Mouse (Mus musculus) liver, embryonic 16.5 days (tissue): ENCODE data around the gene Atxn1. TPM values are rescaled to one million over a fixed set of nuclear protein-coding genes. Genes with fewer than 3 reads are reported as not detected.

Experiments
- ATAC-seq: fragments of 200-750 bp; cut with Nextera tagmentation; 2 replicates; pipeline ENCODE4 v1.8.0; 2017; ENCODE audit warnings: low read depth, mild to moderate bottlenecking, moderate number of reproducible peaks, moderate library complexity
- H3K27ac ChIP-seq: fragments of 300-500 bp; sonication (generic); 2 replicates; pipeline ENCODE4 v1.5.1; 2014; ENCODE audit warnings: mild to moderate bottlenecking, low read length
- H3K27me3 ChIP-seq: fragments of 300-500 bp; sonication (generic); 2 replicates; pipeline ENCODE4 v1.6.1; 2014; ENCODE audit warnings: low read depth, low read length, mixed read lengths; ENCODE audit not compliant: control insufficient read depth, insufficient read depth
- H3K36me3 ChIP-seq: fragments of 300-500 bp; sonication (generic); 2 replicates; pipeline ENCODE4 v1.6.1; 2014; ENCODE audit warnings: mild to moderate bottlenecking; ENCODE audit not compliant: control insufficient read depth, insufficient read depth
- H3K4me1 ChIP-seq: fragments of 300-500 bp; sonication (generic); 2 replicates; pipeline ENCODE4 v1.6.1; 2014; ENCODE audit warnings: low read depth, low read length, mixed read lengths; ENCODE audit not compliant: control insufficient read depth
- H3K4me2 ChIP-seq: fragments of 300-500 bp; sonication (generic); 2 replicates; pipeline ENCODE4 v1.6.1; 2014; ENCODE audit warnings: low read depth, low read length, mixed read lengths
- H3K4me3 ChIP-seq: fragments of 300-500 bp; sonication (generic); 2 replicates; pipeline ENCODE4 v1.5.1; 2014; ENCODE audit warnings: low read depth, mild to moderate bottlenecking, low read length
- H3K9ac ChIP-seq: fragments of 300-500 bp; sonication (generic); 2 replicates; pipeline ENCODE4 v1.6.1; 2014; ENCODE audit warnings: low read depth, low read length
- H3K9me3 ChIP-seq: fragments of 300-500 bp; sonication (generic); replicated peaks from 2 replicates; pipeline ENCODE4 v1.6.1; 2016; ENCODE audit warnings: low read length; ENCODE audit not compliant: control insufficient read depth
- WGBS: fragments of 180-500 bp; shearing (Covaris S2); extraction: QIAGEN DNeasy Blood & Tissue Kit; methylation state at CpG from one replicate; pipeline ENCODE4 v1.1.7; 2014; ENCODE audit not compliant: insufficient replicate concordance; 5-methylcytosine and 5-hydroxymethylcytosine counted together
- polyA plus RNA-seq: library from polyadenylated mRNA; unstranded; fragments of >200 nt; fragmentation: Nextera tagmentation; extraction: Ambion mirVana; gene quantifications from 2 replicates; pipeline ENCODE4 v1.2.1, GENCODE M21; 2015

Gene Atxn1
- polyA plus RNA-seq, 1 experiment from 2014 or later = 3.2 TPM

DNA sequence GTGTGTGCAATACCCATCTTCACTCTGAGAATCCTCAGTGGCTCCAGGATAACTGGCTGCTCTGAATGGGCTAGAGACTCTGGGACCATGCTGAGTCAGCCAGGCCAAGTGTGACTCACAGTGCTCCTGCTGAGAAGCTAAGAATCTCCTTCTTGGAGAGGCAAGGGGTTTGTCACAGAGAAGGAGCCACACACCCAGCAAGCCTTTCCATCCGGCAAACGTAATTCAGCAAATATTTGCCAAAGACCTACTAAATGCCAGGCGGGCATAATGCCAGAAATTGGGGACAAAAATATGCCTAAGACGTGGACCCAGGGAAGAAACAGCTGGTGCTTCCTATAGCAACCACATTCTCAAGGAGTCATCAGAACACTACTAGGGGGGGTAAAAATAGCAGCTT is 137.2 kb downstream of the Atxn1 start:
- no peaks in the 10 kb centered on the region for H3K36me3 ChIP-seq
- H3K4me2 ChIP-seq = no peak overlapping the region
- no peak overlapping the region for H3K27ac ChIP-seq
- no peak overlapping the region for H3K4me3 ChIP-seq
- no peaks in the 10 kb centered on the region for H3K27me3 ChIP-seq
- 74% methylated on average over 4 of the region's 4 CpGs for WGBS
- H3K9ac ChIP-seq = no peak overlapping the region
- H3K4me1 ChIP-seq = no peaks in the 10 kb centered on the region; the same call in 1 of the 2 replicates
- no peak for ATAC-seq
- H3K9me3 ChIP-seq = no peaks in the 10 kb centered on the region

DNA sequence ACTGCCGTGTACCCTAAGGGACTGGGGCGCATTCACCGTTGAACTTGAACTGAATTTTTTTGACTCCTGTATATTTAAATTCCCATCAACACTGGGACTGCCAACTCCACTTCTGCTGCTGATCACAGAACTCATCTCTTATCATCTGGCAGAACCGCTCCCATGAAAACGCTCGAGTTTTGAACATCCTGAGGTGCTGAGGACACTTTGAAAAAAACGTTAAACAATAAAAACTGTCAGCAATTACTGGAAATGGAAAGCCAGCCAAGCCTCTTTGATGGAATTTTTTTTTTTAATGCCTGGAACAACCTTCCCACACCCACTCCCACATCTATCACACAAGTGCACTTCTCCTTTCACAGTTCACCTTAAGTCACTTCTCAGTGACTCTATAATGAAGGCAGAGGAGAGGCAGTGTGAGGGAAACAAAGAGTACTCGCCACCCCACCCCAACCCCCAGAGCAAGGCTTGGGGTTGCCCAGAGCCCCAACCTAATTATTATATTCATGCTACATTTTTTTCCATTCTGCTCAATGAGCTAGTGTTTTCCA is 137.7 kb downstream of the Atxn1 start:
- H3K4me2 ChIP-seq = no peak overlapping the region
- ATAC-seq = no peak
- 78% methylated on average over 8 of the region's 8 CpGs for WGBS

DNA sequence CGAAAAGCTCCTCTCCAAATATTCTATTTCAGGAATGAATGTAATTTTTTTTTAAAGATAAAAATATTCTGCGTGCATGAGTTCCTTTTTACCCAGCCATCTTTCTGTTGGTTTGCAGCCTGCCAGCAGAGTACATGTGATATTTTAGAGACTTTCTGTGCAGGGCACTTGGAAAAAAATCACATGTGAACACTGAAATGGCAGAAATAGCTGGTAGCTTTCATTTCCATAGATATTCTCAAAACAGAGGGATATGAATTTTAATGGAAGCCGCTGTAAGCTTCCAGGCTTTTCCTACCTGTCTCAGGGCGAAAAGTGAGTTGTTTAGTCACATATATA is 142.3 kb downstream of the Atxn1 start:
- Histone ChIP-seq H3K4me2 (no peak overlapping the region), H3K36me3 (no peaks in the 10 kb centered on the region; the same call in 1 of the 2 replicates), H3K27ac (no peak overlapping the region), H3K9me3 (no peaks in the 10 kb centered on the region), H3K4me3 (no peak overlapping the region), H3K9ac (no peak overlapping the region), H3K4me1 (no peaks in the 10 kb centered on the region; the same call in 1 of the 2 replicates), H3K27me3 (no peaks in the 10 kb centered on the region)
- WGBS = 70% methylated on average over 4 of the region's 4 CpGs
- no peak for ATAC-seq

More for the DNA sequence above, 137.7 kb downstream of the Atxn1 start:
- H3K4me1 ChIP-seq = no peaks in the 10 kb centered on the region; the same call in 1 of the 2 replicates
- no peaks in the 10 kb centered on the region; the same call in 1 of the 2 replicates for H3K36me3 ChIP-seq
- H3K9me3 ChIP-seq = no peaks in the 10 kb centered on the region
- H3K9ac ChIP-seq = no peak overlapping the region
- H3K27me3 ChIP-seq = no peaks in the 10 kb centered on the region
- H3K4me3 ChIP-seq = no peak overlapping the region
- H3K27ac ChIP-seq = no peak overlapping the region

DNA sequence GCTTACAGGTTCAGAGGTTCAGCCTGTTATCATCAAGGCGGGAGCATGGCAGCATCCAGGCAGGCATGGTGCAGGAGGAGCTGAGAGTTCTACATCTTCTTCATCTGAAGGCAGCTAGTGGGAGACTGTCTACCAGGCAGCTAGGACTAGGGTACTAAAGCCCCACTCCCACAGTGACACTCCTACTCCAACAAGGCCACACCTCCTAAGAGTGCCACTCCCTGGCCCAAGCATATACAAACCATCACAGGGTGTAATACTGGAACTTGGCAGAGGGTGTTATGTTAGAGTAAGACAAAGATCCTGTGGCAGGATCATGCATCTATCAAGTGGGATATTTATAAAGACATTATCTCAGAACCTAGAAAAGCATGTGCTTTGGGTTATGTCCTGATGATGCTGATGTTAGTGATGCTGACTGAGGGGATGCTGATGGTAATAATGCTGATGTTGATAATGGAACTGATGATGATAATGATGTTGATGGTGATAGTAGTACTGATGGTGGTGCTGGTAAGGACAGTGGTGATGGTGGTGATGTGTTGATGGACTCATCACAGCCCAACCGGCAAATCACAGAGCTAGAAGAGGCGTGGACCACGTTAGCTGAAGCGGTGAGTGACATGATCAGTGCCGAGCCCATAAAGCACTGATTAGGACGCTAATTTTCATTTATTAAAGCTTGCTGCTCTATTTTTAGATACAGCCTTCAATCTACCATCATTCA is 142.9 kb downstream of the Atxn1 start:
- H3K27me3 ChIP-seq = no peaks in the 10 kb centered on the region
- no peak overlapping the region for H3K27ac ChIP-seq
- H3K36me3 ChIP-seq = no peaks in the 10 kb centered on the region; the same call in 1 of the 2 replicates
- WGBS = 81% methylated on average over 7 of the region's 7 CpGs
- H3K4me3 ChIP-seq = no peak overlapping the region
- no peak for ATAC-seq
- H3K4me1 ChIP-seq = no peaks in the 10 kb centered on the region; the same call in 1 of the 2 replicates
- no peak overlapping the region for H3K4me2 ChIP-seq
- H3K9ac ChIP-seq = no peak overlapping the region
- H3K9me3 ChIP-seq = no peaks in the 10 kb centered on the region

DNA sequence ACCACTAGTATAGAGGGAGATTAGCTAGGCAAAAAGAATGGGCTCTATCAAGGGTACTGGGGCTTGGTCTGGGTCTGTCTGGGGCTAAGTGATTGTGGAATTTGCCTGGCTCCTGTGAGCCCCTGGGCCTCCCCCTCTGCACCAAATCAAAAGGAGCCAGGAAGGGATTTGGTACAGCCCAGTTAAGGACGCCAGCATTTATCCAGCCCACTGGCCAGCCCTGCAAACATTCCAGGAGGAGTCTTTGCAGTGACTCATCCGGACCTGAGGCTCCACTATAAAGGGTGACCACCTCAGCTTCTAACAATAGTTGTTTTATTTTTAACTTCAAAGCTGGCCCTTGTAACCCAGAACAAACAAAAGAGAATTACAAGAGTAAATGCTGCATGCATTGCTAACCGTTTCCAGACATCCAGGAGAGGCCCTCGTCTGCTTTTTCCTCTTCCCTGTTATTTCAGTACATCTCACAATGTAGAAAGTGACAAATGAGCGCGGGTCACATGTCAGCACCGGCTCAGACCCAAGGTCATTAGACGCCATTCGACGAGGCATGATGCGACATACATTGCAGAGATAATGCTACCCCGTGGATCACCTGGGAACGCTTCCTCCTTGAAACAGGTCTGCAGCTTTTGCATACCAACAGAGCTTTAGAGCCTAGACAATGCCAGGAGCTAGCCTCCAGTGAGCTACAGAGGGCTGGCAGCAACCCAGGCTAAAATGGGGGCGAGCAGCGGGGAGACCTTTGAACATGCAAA is 144.2 kb downstream of the Atxn1 start:
- H3K4me1 ChIP-seq = no peaks in the 10 kb centered on the region; the same call in 1 of the 2 replicates
- H3K4me2 ChIP-seq = no peak overlapping the region
- no peak for ATAC-seq
- H3K9me3 ChIP-seq = no peaks in the 10 kb centered on the region
- H3K27me3 ChIP-seq = no peaks in the 10 kb centered on the region
- no peak overlapping the region for H3K4me3 ChIP-seq
- no peak overlapping the region for H3K27ac ChIP-seq
- 66% methylated on average over 15 of the region's 15 CpGs for whole genome bisulfite sequencing
- H3K36me3 ChIP-seq = no peaks in the 10 kb centered on the region; the same call in 1 of the 2 replicates
- H3K9ac ChIP-seq = no peak overlapping the region

DNA sequence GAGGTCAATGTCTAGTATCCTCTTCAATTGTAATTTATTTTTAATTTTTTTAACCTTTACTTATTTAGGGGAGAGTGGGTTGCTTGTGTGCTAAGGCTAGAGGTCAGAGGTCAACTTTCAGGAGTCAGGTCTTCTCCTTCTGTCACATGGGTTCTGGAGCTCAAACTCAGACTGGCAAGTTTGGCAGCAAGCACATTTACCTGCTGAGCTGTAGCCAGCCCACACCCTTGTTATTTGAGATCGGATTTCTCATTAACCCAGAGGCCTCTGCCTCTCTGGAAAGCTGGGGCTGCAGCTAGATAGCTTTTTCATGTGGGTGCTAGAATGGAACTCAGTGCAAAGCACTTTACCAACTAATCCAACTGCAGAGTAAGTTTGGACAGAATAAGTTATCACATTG is 148.1 kb downstream of the Atxn1 start:
- WGBS = 60% methylated on average over 1 of the region's 1 CpGs
- no peak overlapping the region for H3K27ac ChIP-seq
- ATAC-seq = peak; percentile 53; the same call in 1 of the 2 replicates

DNA sequence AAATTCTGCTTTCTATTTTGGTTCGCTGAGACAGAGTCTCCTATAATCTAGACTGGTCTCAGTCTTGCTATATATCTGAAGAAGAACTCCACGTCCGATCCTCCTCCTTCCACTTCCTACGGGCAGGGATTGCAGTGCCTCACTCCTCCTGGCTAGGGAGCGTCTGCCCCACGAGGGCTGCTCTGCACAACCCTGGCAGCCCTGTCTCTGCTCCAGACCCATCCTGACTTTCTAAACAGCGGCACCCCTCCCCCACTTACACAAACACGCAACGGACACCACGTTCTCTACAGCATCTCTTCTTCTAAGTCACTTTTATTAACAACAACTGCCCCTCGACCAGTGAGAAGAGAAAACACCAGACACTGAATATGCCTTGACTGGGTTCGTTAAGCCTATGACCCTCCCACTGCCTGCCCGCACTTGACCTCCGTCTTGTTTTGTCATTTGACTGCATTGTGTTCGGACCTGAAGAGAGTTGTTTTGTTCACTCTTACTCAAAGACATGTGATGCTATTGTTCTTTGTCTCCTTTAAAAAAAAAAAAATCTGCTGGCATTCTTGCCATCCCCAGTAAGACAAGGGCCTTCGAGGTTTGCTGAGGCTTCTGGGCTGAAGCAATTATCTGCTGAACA is 154.9 kb downstream of the Atxn1 start:
- Histone ChIP-seq H3K27me3 (no peaks in the 10 kb centered on the region), H3K4me2 (no peak overlapping the region), H3K4me3 (no peak overlapping the region), H3K9me3 (no peaks in the 10 kb centered on the region), H3K9ac (no peak overlapping the region), H3K4me1 (no peaks in the 10 kb centered on the region; the same call in 1 of the 2 replicates), H3K36me3 (no peaks in the 10 kb centered on the region), H3K27ac (no peak overlapping the region)
- ATAC-seq = no peak; the same call in 1 of the 2 replicates
- whole genome bisulfite sequencing = 63% methylated on average over 16 of the region's 16 CpGs

More for the DNA sequence above, 148.1 kb downstream of the Atxn1 start:
- H3K27me3 ChIP-seq = no peaks in the 10 kb centered on the region
- no peaks in the 10 kb centered on the region for H3K9me3 ChIP-seq
- H3K36me3 ChIP-seq = no peaks in the 10 kb centered on the region
- no peak overlapping the region for H3K4me2 ChIP-seq
- H3K4me1 ChIP-seq = no peaks in the 10 kb centered on the region
- H3K4me3 ChIP-seq = no peak overlapping the region
- H3K9ac ChIP-seq = no peak overlapping the region

DNA sequence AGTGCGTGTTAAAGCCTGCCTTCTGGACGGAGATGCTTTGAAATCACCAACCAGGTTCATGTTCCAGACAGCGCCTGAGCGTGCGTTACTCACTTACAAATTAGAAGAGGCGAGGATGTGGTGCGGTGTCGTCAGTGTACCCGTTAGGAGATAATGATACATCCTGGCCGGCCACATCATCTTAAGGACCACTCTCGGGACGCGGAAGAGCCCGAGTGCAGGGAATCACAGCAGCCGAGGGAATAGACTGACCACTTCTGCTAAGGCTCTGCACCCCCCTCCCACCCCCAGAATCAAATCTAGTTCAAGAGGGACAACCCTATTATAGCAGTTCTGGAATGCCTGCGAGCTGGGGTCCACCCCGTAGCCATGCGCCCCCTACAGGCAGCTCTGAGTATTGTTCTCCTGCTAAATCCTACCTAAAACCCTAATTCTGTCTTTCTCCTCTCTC is 157.2 kb downstream of the Atxn1 start:
- Histone ChIP-seq H3K9ac (no peak overlapping the region), H3K36me3 (no peaks in the 10 kb centered on the region), H3K4me2 (no peak overlapping the region), H3K4me1 (no peaks in the 10 kb centered on the region; the same call in 1 of the 2 replicates), H3K27me3 (no peaks in the 10 kb centered on the region), H3K9me3 (no peaks in the 10 kb centered on the region), H3K4me3 (no peak overlapping the region), H3K27ac (no peak overlapping the region)
- WGBS = 62% methylated on average over 18 of the region's 18 CpGs
- no peak for ATAC-seq
